Mouse (Mus musculus) macrophage (primary cell): ENCODE measurements around the gene Slc35b4. TPM values are rescaled to one million over a fixed set of nuclear protein-coding genes. Genes with fewer than 3 reads are reported as not detected.
A peak's percentile ranks its signal among the peaks of the same experiment; 100 is the strongest.

Source experiments
- H3K27ac ChIP-seq: fragments of 350-480 bp; formaldehyde crosslinking; 2 replicates; pipeline ENCODE4 v1.9.0; 2021
- H3K36me3 ChIP-seq: fragments of 350-480 bp; formaldehyde crosslinking; 2 replicates; pipeline ENCODE4 v1.9.0; 2021; ENCODE audit errors: inconsistent target
- H3K4me3 ChIP-seq: fragments of 350-480 bp; formaldehyde crosslinking; 2 replicates; pipeline ENCODE4 v1.9.0; 2021; ENCODE audit errors: inconsistent target
- H3K79me2 ChIP-seq: fragments of 350-480 bp; formaldehyde crosslinking; 2 replicates; pipeline ENCODE4 v1.9.0; 2021; ENCODE audit errors: inconsistent target
- WGBS: methylation state at CpG from one replicate; pipeline ENCODE4 v1.1.7; 2026; ENCODE audit warnings: inconsistent platforms; ENCODE audit not compliant: missing documents; 5-methylcytosine and 5-hydroxymethylcytosine counted together
- polyA plus RNA-seq: library from polyadenylated mRNA; stranded (reverse); fragments of 250-400 nt; gene quantifications from 3 replicates; pipeline ENCODE4 v1.2.4, GENCODE M21; 2018; ENCODE audit warnings: inconsistent platforms

Slc35b4 gene
- polyA plus RNA-seq, 1 experiment from 2014 or later: 32.1 TPM

GRCm38 (mm10) chr6:34181961-34182360, 5.0 kb upstream of the Slc35b4 start:
- no peak overlapping the region for H3K27ac ChIP-seq
- no peaks in the 10 kb centered on the region for H3K79me2 ChIP-seq
- H3K4me3 ChIP-seq: no peak overlapping the region
- WGBS: 92% methylated on average over 3 of the region's 3 CpGs
- no peaks in the 10 kb centered on the region for H3K36me3 ChIP-seq

GRCm38 (mm10) chr6:34179911-34180310, 3.0 kb upstream of the Slc35b4 start:
- Histone ChIP-seq H3K79me2 (peaks cover 16% of the 10 kb centered on the region), H3K4me3 (no peak overlapping the region)
- 96% methylated on average over 4 of the region's 4 CpGs for WGBS

GRCm38 (mm10) chr6:34179007-34179406, 2.1 kb upstream of the Slc35b4 start:
- Histone ChIP-seq H3K79me2 (peaks cover 25% of the 10 kb centered on the region), H3K4me3 (no peak overlapping the region), H3K27ac (no peak overlapping the region), H3K36me3 (no peaks in the 10 kb centered on the region)
- 90% methylated on average over 3 of the region's 3 CpGs for WGBS

More at GRCm38 (mm10) chr6:34179911-34180310, 3.0 kb upstream of the Slc35b4 start:
- no peak overlapping the region for H3K27ac ChIP-seq
- H3K36me3 ChIP-seq: no peaks in the 10 kb centered on the region

GRCm38 (mm10) chr6:34176111-34176863, 624 bp downstream of the Slc35b4 start:
- under 1% methylated on average over 28 of the region's 29 CpGs for WGBS
- Histone ChIP-seq H3K27ac (peak overlapping the region; percentile 36; the same call in 1 of the 2 replicates), H3K79me2 (peaks cover 53% of the 10 kb centered on the region), H3K36me3 (0 out of 2 replicates have a peak, but pooled peaks cover 8% of the 10 kb centered on the region), H3K4me3 (peak overlapping the region; percentile 78)

- peaks cover 9% of the 10 kb centered on the region; the same call in 1 of the 2 replicates for H3K36me3 ChIP-seq
- 19% methylated on average over 8 of the region's 8 CpGs for WGBS
- no peak overlapping the region for H3K4me3 ChIP-seq
- peaks cover 56% of the 10 kb centered on the region for H3K79me2 ChIP-seq
- H3K27ac ChIP-seq: no peak overlapping the region
Observed at GRCm38 (mm10) chr6:34174715-34175114, 2.2 kb downstream of the Slc35b4 start.

GRCm38 (mm10) chr6:34173251-34173650, 3.7 kb downstream of the Slc35b4 start:
- 93% methylated on average over 10 of the region's 12 CpGs for WGBS
- no peak overlapping the region for H3K4me3 ChIP-seq
- H3K27ac ChIP-seq: no peak overlapping the region
- peaks cover 56% of the 10 kb centered on the region for H3K79me2 ChIP-seq
- peaks cover 24% of the 10 kb centered on the region; the same call in 1 of the 2 replicates for H3K36me3 ChIP-seq

GRCm38 (mm10) chr6:34171748-34172457, 5.0 kb downstream of the Slc35b4 start:
- 94% methylated on average over 12 of the region's 12 CpGs for WGBS
- peaks cover 36% of the 10 kb centered on the region for H3K36me3 ChIP-seq
- H3K79me2 ChIP-seq: peaks cover 56% of the 10 kb centered on the region
- H3K27ac ChIP-seq: no peak overlapping the region
- H3K4me3 ChIP-seq: no peak overlapping the region

GRCm38 (mm10) chr6:34170844-34171494, 5.9 kb downstream of the Slc35b4 start:
- Histone ChIP-seq H3K27ac (no peak overlapping the region), H3K36me3 (peaks cover 46% of the 10 kb centered on the region), H3K79me2 (peaks cover 50% of the 10 kb centered on the region), H3K4me3 (no peak overlapping the region)
- 95% methylated on average over 7 of the region's 7 CpGs for WGBS

GRCm38 (mm10) chr6:34168834-34169233, 8.1 kb downstream of the Slc35b4 start:
- no peak overlapping the region for H3K27ac ChIP-seq
- no peak overlapping the region for H3K4me3 ChIP-seq
- H3K36me3 ChIP-seq: peaks cover 61% of the 10 kb centered on the region
- peaks cover 28% of the 10 kb centered on the region for H3K79me2 ChIP-seq
- WGBS: 43% methylated on average over 3 of the region's 3 CpGs

GRCm38 (mm10) chr6:34163014-34163413, 13.9 kb downstream of the Slc35b4 start:
- Histone ChIP-seq H3K79me2 (no peaks in the 10 kb centered on the region), H3K36me3 (peaks cover 81% of the 10 kb centered on the region), H3K27ac (no peak overlapping the region), H3K4me3 (no peak overlapping the region)
- 96% methylated on average over 9 of the region's 9 CpGs for WGBS

- Histone ChIP-seq H3K27ac (no peak overlapping the region), H3K4me3 (no peak overlapping the region), H3K36me3 (peaks cover 81% of the 10 kb centered on the region), H3K79me2 (no peaks in the 10 kb centered on the region)
- WGBS: 100% methylated on average over 2 of the region's 2 CpGs
Observed at GRCm38 (mm10) chr6:34162607-34163006, 14.3 kb downstream of the Slc35b4 start.

GRCm38 (mm10) chr6:34161511-34161910, 15.4 kb downstream of the Slc35b4 start:
- H3K27ac ChIP-seq: no peak overlapping the region
- H3K79me2 ChIP-seq: no peaks in the 10 kb centered on the region
- H3K36me3 ChIP-seq: peaks cover 75% of the 10 kb centered on the region
- no peak overlapping the region for H3K4me3 ChIP-seq
- 61% methylated on average over 7 of the region's 7 CpGs for WGBS

- H3K27ac ChIP-seq: no peak overlapping the region
- H3K4me3 ChIP-seq: no peak overlapping the region
- 90% methylated on average over 7 of the region's 7 CpGs for WGBS
- no peaks in the 10 kb centered on the region for H3K79me2 ChIP-seq
- peaks cover 69% of the 10 kb centered on the region for H3K36me3 ChIP-seq
Observed at GRCm38 (mm10) chr6:34160816-34161310, 16.0 kb downstream of the Slc35b4 start.

- H3K4me3 ChIP-seq: no peak overlapping the region
- H3K27ac ChIP-seq: no peak overlapping the region
- peaks cover 62% of the 10 kb centered on the region for H3K36me3 ChIP-seq
- H3K79me2 ChIP-seq: no peaks in the 10 kb centered on the region
- 96% methylated on average over 23 of the region's 23 CpGs for WGBS
Observed at GRCm38 (mm10) chr6:34159998-34160815, 16.7 kb downstream of the Slc35b4 start.
